Mouse (Mus musculus) limb, embryonic 11.5 days (tissue): ENCODE data around the gene Sprn. TPM values are rescaled to one million over a fixed set of nuclear protein-coding genes. Genes with fewer than 3 reads are reported as not detected.

Experiments
- ATAC-seq: fragments of 200-750 bp; cut with Nextera tagmentation; 2 replicates; pipeline ENCODE4 v1.8.0; 2017; ENCODE audit warnings: low read depth; ENCODE audit not compliant: insufficient number of reproducible peaks, low FRiP score, low TSS enrichment
- DNase-seq: peaks from one replicate; pipeline ENCODE4 v3.0.0-alpha.2; 2015; ENCODE audit warnings: low spot score
- H3K27ac ChIP-seq: fragments of 300-500 bp; sonication (generic); replicated peaks from 2 replicates; pipeline ENCODE4 v1.5.1; 2014; ENCODE audit warnings: low read depth, mild to moderate bottlenecking, low read length
- H3K27me3 ChIP-seq: fragments of 300-500 bp; sonication (generic); 2 replicates; pipeline ENCODE4 v1.6.1; 2014; ENCODE audit warnings: mild to moderate bottlenecking, low read length, mixed read lengths; ENCODE audit not compliant: control insufficient read depth, insufficient read depth
- H3K36me3 ChIP-seq: fragments of 300-500 bp; sonication (generic); 2 replicates; pipeline ENCODE4 v1.6.1; 2014; ENCODE audit warnings: mild to moderate bottlenecking, low read length, moderate library complexity, mixed read lengths; ENCODE audit not compliant: control insufficient read depth, insufficient read depth
- H3K4me1 ChIP-seq: fragments of 300-500 bp; sonication (generic); 2 replicates; pipeline ENCODE4 v1.6.1; 2014; ENCODE audit warnings: low read length, mixed read lengths; ENCODE audit not compliant: control insufficient read depth, insufficient read depth
- H3K4me2 ChIP-seq: fragments of 300-500 bp; sonication (generic); 2 replicates; pipeline ENCODE4 v1.6.1; 2014; ENCODE audit warnings: low read depth, mild to moderate bottlenecking, moderate library complexity; ENCODE audit not compliant: severe bottlenecking
- H3K4me3 ChIP-seq: fragments of 300-500 bp; sonication (generic); 2 replicates; pipeline ENCODE4 v1.5.1; 2014; ENCODE audit warnings: low read depth, low read length
- H3K9ac ChIP-seq: fragments of 300-500 bp; sonication (generic); 2 replicates; pipeline ENCODE4 v1.6.1; 2014; ENCODE audit warnings: mild to moderate bottlenecking, low read length
- H3K9me3 ChIP-seq: fragments of 300-500 bp; sonication (generic); 2 replicates; pipeline ENCODE4 v1.6.1; 2016; ENCODE audit warnings: low read length; ENCODE audit not compliant: control insufficient read depth
- WGBS: fragments of 180-500 bp; shearing (Covaris S2); extraction: QIAGEN DNeasy Blood & Tissue Kit; methylation state at CpG from one replicate; pipeline ENCODE4 v1.1.7; 2014; 5-methylcytosine and 5-hydroxymethylcytosine counted together
- polyA plus RNA-seq: library from polyadenylated mRNA; unstranded; fragments of >200 nt; fragmentation: Nextera tagmentation; extraction: Ambion mirVana; gene quantifications from 2 replicates; pipeline ENCODE4 v1.2.1, GENCODE M21; 2014

The Sprn gene
- polyA plus RNA-seq, 1 experiment from 2014 or later, result not detected

DNA sequence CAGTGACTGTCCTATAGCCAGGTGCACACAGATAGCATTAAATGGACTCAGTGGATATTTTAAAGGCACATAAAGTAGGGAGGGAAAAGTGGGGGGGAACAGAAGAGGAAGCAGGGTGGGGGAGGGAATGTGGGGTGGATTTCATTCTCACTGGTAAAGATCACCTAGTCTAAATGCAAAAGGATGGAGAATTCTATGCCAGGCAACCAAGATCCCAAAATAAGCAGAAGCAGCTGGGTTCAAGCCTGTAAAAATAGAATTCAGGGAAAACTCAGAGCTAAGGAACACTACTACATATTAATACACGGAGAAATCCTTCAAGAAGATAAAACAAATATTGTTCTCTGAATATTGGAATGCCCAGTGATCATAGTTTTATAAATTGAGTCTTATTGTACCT, 13.3 kb upstream of the Sprn start:
- no peak overlapping the region for H3K4me2 ChIP-seq
- H3K9ac ChIP-seq, result no peak overlapping the region
- H3K4me3 ChIP-seq, result no peak overlapping the region
- DNase-seq (no peak), ATAC-seq (no peak)
- H3K4me1 ChIP-seq, result no peaks in the 10 kb centered on the region
- WGBS, result 74% methylated on average over 1 of the region's 1 CpGs
- no peaks in the 10 kb centered on the region for H3K27me3 ChIP-seq
- H3K27ac ChIP-seq, result no peak overlapping the region
- no peaks in the 10 kb centered on the region for H3K36me3 ChIP-seq
- H3K9me3 ChIP-seq, result no peaks in the 10 kb centered on the region

DNA sequence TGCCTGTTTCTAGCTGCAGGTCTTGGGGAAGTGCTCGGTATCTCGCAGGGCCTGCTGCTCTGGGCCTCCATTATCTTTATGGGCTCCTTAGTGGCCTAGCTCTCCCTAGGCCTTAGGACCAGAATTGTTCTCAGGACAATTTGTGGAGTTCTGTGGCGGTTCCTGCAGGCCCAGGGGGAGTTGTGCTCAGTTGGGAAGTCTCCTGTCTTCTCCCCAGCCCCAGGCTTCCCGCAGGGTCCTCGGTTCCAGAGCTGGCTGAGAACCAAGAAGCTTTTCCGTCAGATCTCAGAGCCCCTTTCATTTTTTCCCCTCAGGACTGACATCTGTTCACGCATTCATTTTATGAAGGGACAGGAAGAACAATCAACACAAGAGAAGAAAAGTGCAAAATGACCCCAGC, 10.0 kb upstream of the Sprn start, which contains the start of gene Olfr522:
Gene Olfr522 (minus strand): TSS at position 101 of the 400 bp plus-strand sequence.
- Histone ChIP-seq H3K4me2 (no peak within 1 kb of the TSS), H3K27me3 (no peaks in the 10 kb centered on the region), H3K27ac (no peak within 1 kb of the TSS), H3K4me1 (no peaks in the 10 kb centered on the region), H3K9ac (no peak within 1 kb of the TSS), H3K9me3 (no peaks in the 10 kb centered on the region), H3K4me3 (no peak within 1 kb of the TSS), H3K36me3 (no peaks in the 10 kb centered on the region)
- DNase-seq (no peak), ATAC-seq (no peak)
- 75% methylated on average over 7 of the region's 7 CpGs for WGBS

DNA sequence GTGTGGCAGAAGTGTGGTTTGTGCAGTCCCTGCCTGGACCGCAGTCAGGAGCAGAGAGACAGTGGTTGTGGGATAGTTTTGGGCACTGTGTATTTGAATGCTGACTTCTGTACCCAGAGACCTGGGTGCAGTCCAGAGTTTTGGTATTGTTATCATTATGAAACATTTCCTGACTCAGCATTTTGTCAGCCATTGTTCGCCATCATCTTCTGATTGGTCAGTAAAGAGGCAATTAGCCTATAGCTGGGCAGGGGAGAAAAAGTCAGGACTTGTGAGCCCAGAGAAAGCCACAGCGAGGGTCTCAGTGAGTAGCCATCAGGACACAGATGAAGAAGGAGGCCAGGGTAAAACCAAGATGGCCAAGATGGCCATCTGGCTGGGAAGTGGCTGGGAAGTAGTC, 5.7 kb upstream of the Sprn start:
- Histone ChIP-seq H3K4me3 (no peak overlapping the region), H3K4me2 (no peak overlapping the region), H3K9ac (no peak overlapping the region), H3K9me3 (no peaks in the 10 kb centered on the region), H3K4me1 (no peaks in the 10 kb centered on the region), H3K27me3 (no peaks in the 10 kb centered on the region; the same call in 1 of the 2 replicates), H3K27ac (no peak overlapping the region), H3K36me3 (no peaks in the 10 kb centered on the region)
- no peak for DNase-seq
- WGBS, result 87% methylated on average over 3 of the region's 3 CpGs
- ATAC-seq, result no peak

DNA sequence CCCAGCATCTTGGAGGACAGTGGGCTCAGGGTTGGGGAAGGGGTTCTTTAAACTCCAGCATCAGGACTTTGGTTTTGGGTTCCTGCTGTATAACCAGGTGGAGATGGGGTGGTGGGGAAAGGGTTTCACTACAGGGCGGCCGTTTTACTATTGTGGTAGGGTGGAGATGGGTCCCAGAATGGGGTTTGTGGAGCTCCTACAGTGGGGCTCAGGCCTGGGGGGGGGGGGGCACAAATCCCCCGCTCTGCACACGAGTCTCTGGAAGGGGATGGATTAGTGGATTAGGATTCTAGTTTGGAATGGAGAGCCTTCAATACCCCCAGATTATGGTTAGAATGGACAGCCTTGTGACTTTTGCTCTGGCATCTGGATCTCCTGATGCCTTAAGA, 854 bp downstream of the Sprn start:
- no peak overlapping the region for H3K27ac ChIP-seq
- peaks cover 25% of the 10 kb centered on the region for H3K27me3 ChIP-seq
- H3K4me3 ChIP-seq, result no peak overlapping the region
- ATAC-seq (no peak), DNase-seq (no peak)
- H3K9ac ChIP-seq, result no peak overlapping the region
- peak overlapping the region; percentile 26; the same call in 1 of the 2 replicates for H3K4me2 ChIP-seq
- WGBS, result 14% methylated on average over 4 of the region's 4 CpGs
- H3K36me3 ChIP-seq, result no peaks in the 10 kb centered on the region
- H3K4me1 ChIP-seq, result 0 out of 2 replicates have a peak, but pooled peaks cover 3% of the 10 kb centered on the region
- no peaks in the 10 kb centered on the region for H3K9me3 ChIP-seq

DNA sequence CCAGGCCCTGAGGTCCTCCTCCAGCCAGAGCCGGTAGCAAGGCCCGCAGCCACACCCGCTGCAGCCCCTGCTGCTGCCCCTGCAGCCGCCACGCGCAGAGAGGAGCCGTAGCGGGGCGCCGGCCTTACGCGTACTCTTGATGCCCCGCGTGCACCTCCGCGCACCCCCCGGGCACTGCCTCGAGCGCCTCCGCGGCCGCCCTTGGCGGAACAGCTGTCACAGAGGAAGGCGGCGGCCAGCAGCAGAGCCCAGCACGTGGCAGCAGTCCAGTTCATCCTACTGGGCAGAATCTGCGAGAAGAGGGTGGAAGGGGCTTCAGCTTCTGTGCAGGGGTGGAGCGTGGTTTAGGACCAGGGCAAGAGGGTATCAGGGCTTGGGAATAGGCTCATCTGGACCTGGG, 1.3 kb downstream of the Sprn start:
- Histone ChIP-seq H3K27me3 (peaks cover 25% of the 10 kb centered on the region), H3K4me1 (0 out of 2 replicates have a peak, but pooled peaks cover 3% of the 10 kb centered on the region), H3K4me3 (no peak overlapping the region), H3K9me3 (no peaks in the 10 kb centered on the region), H3K36me3 (no peaks in the 10 kb centered on the region), H3K9ac (no peak overlapping the region), H3K27ac (no peak overlapping the region), H3K4me2 (peak overlapping the region; percentile 33; the same call in 1 of the 2 replicates)
- peak; percentile 41 for DNase-seq
- no peak for ATAC-seq
- 7% methylated on average over 28 of the region's 28 CpGs for WGBS

DNA sequence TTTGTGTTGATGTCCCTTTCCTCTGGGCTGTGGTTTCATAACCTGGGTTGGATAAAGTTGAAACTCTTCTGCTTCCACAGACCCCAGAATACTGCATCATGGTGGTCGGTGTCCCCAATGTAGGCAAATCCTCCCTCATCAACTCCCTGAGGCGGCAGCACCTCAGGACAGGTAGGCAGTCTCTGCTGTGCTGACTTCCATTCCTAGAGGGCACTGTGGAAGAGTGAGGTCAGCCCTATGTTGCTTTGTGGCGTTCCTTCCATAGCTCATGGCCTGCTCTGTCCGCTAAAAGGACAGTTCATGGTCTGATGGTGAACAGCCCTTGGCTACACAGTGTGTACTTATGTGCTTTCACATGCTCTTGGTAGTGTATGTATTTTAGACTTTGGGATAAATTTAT, 10.1 kb downstream of the Sprn start:
- H3K27me3 ChIP-seq, result no peaks in the 10 kb centered on the region
- no peaks in the 10 kb centered on the region for H3K9me3 ChIP-seq
- H3K4me3 ChIP-seq, result no peak overlapping the region
- no peak for DNase-seq
- 85% methylated on average over 4 of the region's 4 CpGs for WGBS
- H3K9ac ChIP-seq, result no peak overlapping the region
- no peak overlapping the region for H3K4me2 ChIP-seq
- no peaks in the 10 kb centered on the region for H3K4me1 ChIP-seq
- H3K36me3 ChIP-seq, result no peaks in the 10 kb centered on the region
- no peak for ATAC-seq
- H3K27ac ChIP-seq, result no peak overlapping the region

GRCm38 (mm10) chr7:140141350-140141749, 13.3 kb downstream of the Sprn start:
- no peak overlapping the region for H3K9ac ChIP-seq
- H3K27me3 ChIP-seq, result no peaks in the 10 kb centered on the region
- peak; percentile 65 for DNase-seq
- WGBS, result 5% methylated on average over 14 of the region's 14 CpGs
- no peak overlapping the region for H3K27ac ChIP-seq
- H3K4me2 ChIP-seq, result no peak overlapping the region
- peaks cover 4% of the 10 kb centered on the region; the same call in 1 of the 2 replicates for H3K4me1 ChIP-seq
- H3K9me3 ChIP-seq, result no peaks in the 10 kb centered on the region
- no peak for ATAC-seq
- H3K36me3 ChIP-seq, result no peaks in the 10 kb centered on the region
- H3K4me3 ChIP-seq, result no peak overlapping the region

GRCm38 (mm10) chr7:140138021-140138310, 16.7 kb downstream of the Sprn start:
- Histone ChIP-seq H3K27ac (no peak overlapping the region), H3K27me3 (no peaks in the 10 kb centered on the region), H3K4me3 (peak overlapping the region; percentile 69), H3K9ac (peak overlapping the region; percentile 80), H3K36me3 (no peaks in the 10 kb centered on the region), H3K4me1 (peaks cover 4% of the 10 kb centered on the region; the same call in 1 of the 2 replicates), H3K4me2 (peak overlapping the region; percentile 85), H3K9me3 (no peaks in the 10 kb centered on the region)
- DNase-seq (no peak), ATAC-seq (no peak)
- WGBS, result under 1% methylated on average over 8 of the region's 8 CpGs
